Mouse (Mus musculus) erythroblast, embryonic 14.5 days (primary cell): ENCODE measurements around the gene Nfkbid.

Source experiments
- GATA1 ChIP-seq: IDR thresholded peaks from 2 replicates; pipeline ENCODE4 v1.6.1; 2012; ENCODE audit warnings: low read length, inconsistent platforms, mixed read lengths
- TAL1 ChIP-seq: IDR thresholded peaks from 3 replicates; pipeline ENCODE4 v1.6.1; 2012; ENCODE audit warnings: low read length, inconsistent platforms, mixed read lengths

- TF ChIP-seq GATA1 (no peak), TAL1 (no peak)
These were observed 19.2 kb downstream of the Nfkbid start for GRCm38 (mm10) chr7:30440697-30441096.
